Mouse (Mus musculus) C2C12 (cell line): Measurements from ENCODE around the gene Herc1.

Source experiments
- CEBPB ChIP-seq: IDR thresholded peaks from one replicate; pipeline ENCODE4 v1.6.1; 2011; ENCODE audit warnings: low read depth, mild to moderate bottlenecking, control low read depth, moderate library complexity
- CTCF ChIP-seq: IDR thresholded peaks from one replicate; pipeline ENCODE4 v1.5.1; 2011; ENCODE audit not compliant: control insufficient read depth, insufficient read depth, insufficient read length
- MYOD1 ChIP-seq: IDR thresholded peaks from one replicate; pipeline ENCODE4 v1.6.1; 2011; ENCODE audit warnings: low read depth; ENCODE audit not compliant: control insufficient read depth, insufficient read length
- USF1 ChIP-seq: IDR thresholded peaks from one replicate; pipeline ENCODE4 v1.6.1; 2011; ENCODE audit warnings: low read depth, mild to moderate bottlenecking, control low read depth, moderate library complexity

GRCm38 (mm10) chr9:66359135-66359534 lies 8.9 kb downstream of the Herc1 start:
- TF ChIP-seq CTCF (no peak), USF1 (no peak), MYOD1 (no peak), CEBPB (no peak)
